Mouse (Mus musculus) CH12.LX (cell line): ENCODE results near the gene Soat1. TPM values are rescaled to one million over a fixed set of nuclear protein-coding genes. Genes with fewer than 3 reads are reported as not detected.
A peak's percentile ranks its signal among the peaks of the same experiment; 100 is the strongest.

ENCODE experiments used
- DNase-seq: peaks from one replicate; pipeline ENCODE4 v3.0.0-alpha.2; 2013; ENCODE audit errors: extremely low read depth
- H3K27ac ChIP-seq: 2 replicates; pipeline ENCODE4 v1.5.1; 2012; ENCODE audit warnings: low read depth, mild to moderate bottlenecking, control low read depth, moderate library complexity; ENCODE audit not compliant: insufficient read depth
- H3K27me3 ChIP-seq: replicated peaks from 2 replicates; pipeline ENCODE3; 2012; ENCODE audit warnings: inconsistent platforms
- H3K36me3 ChIP-seq, 2 experiments: replicated peaks in 1 of 2; 2 replicates each; pipeline versions ENCODE3 to v1.6.1; 2012; ENCODE audit warnings: inconsistent platforms in 1 of 2, low read length in 1 of 2, mild to moderate bottlenecking in 1 of 2, mixed read lengths in 1 of 2, moderate library complexity in 1 of 2; ENCODE audit not compliant: control insufficient read depth in 1 of 2, insufficient read depth in 1 of 2
- H3K4me1 ChIP-seq, 2 experiments: 2 replicates each; pipeline ENCODE4 v1.6.1; 2012; ENCODE audit warnings: inconsistent platforms in 1 of 2, moderate library complexity in 1 of 2; ENCODE audit not compliant: insufficient read depth in 2 of 2, control insufficient read depth in 1 of 2
- H3K4me2 ChIP-seq: 2 replicates; pipeline ENCODE4 v1.6.1; 2012; ENCODE audit warnings: low read depth, mild to moderate bottlenecking, control low read depth; ENCODE audit not compliant: poor library complexity, insufficient read depth, severe bottlenecking
- H3K4me3 ChIP-seq, 3 experiments: fragments of 150-350 bp in 1 of 3; sonication (generic) in 1 of 3; replicated peaks in 1 of 3; 2 replicates each; pipeline versions ENCODE3 to v1.5.1; 2011 to 2012; ENCODE audit warnings: low read depth in 2 of 3, low read length in 2 of 3, mild to moderate bottlenecking in 2 of 3, moderate library complexity in 2 of 3, control low read depth in 1 of 3, improper control_type of control experiment in 1 of 3, inconsistent platforms in 1 of 3, mixed read lengths in 1 of 3; ENCODE audit not compliant: poor library complexity in 1 of 3
- H3K79me2 ChIP-seq: replicated peaks from 2 replicates; pipeline ENCODE4 v1.6.1; 2012; ENCODE audit warnings: mild to moderate bottlenecking, moderate library complexity; ENCODE audit not compliant: control insufficient read depth, poor library complexity, insufficient read depth, severe bottlenecking; ENCODE audit errors: extremely low read depth
- H3K9ac ChIP-seq: 2 replicates; pipeline ENCODE4 v1.6.1; 2012; ENCODE audit warnings: low read depth, mild to moderate bottlenecking, control low read depth, moderate library complexity; ENCODE audit not compliant: insufficient read depth
- H3K9me3 ChIP-seq: replicated peaks from 2 replicates; pipeline ENCODE3; 2012; ENCODE audit warnings: low read length, inconsistent platforms, mixed read lengths
- CHD1 ChIP-seq: IDR thresholded peaks from 2 replicates; pipeline ENCODE4 v1.6.1; 2012; ENCODE audit warnings: low read depth, low read length, improper control_type of control experiment, inconsistent platforms
- CTCF ChIP-seq, 2 experiments: IDR thresholded peaks in 1 of 2; conservative IDR thresholded peaks in 1 of 2; 2 replicates each; pipeline ENCODE4 v1.5.1; 2011 to 2012; ENCODE audit warnings: low read depth in 2 of 2, low read length in 2 of 2, improper control_type of control experiment in 1 of 2, inconsistent platforms in 1 of 2, mild to moderate bottlenecking in 1 of 2, moderate library complexity in 1 of 2
- E2F4 ChIP-seq: IDR thresholded peaks from 2 replicates; pipeline ENCODE4 v1.6.1; 2011; ENCODE audit warnings: low read depth, low read length, improper control_type of control experiment; ENCODE audit not compliant: insufficient replicate concordance
- ELF1 ChIP-seq: IDR thresholded peaks from 2 replicates; pipeline ENCODE4 v1.6.1; 2014; ENCODE audit warnings: low read depth, mild to moderate bottlenecking, inconsistent platforms, low read length, improper control_type of control experiment
- EP300 ChIP-seq: IDR thresholded peaks from 2 replicates; pipeline ENCODE4 v1.6.1; 2011; ENCODE audit warnings: low read length, improper control_type of control experiment
- ETS1 ChIP-seq: conservative IDR thresholded peaks from 2 replicates; pipeline ENCODE4 v1.6.1; 2012; ENCODE audit warnings: low read depth, mild to moderate bottlenecking, inconsistent platforms, low read length, improper control_type of control experiment, moderate library complexity
- IRF4 ChIP-seq: IDR thresholded peaks from 2 replicates; pipeline ENCODE4 v1.6.1; 2014; ENCODE audit warnings: low read depth, mild to moderate bottlenecking, inconsistent platforms, low read length, improper control_type of control experiment
- KAT2A ChIP-seq: IDR thresholded peaks from 2 replicates; pipeline ENCODE4 v1.6.1; 2012; ENCODE audit warnings: low read length, improper control_type of control experiment, inconsistent platforms; ENCODE audit not compliant: insufficient replicate concordance
- MAFK ChIP-seq: IDR thresholded peaks from 2 replicates; pipeline ENCODE4 v1.6.1; 2011; ENCODE audit warnings: low read length, improper control_type of control experiment; ENCODE audit not compliant: insufficient replicate concordance
- MAX ChIP-seq: IDR thresholded peaks from 2 replicates; pipeline ENCODE4 v1.6.1; 2011; ENCODE audit warnings: low read length, improper control_type of control experiment
- MXI1 ChIP-seq: IDR thresholded peaks from 2 replicates; pipeline ENCODE4 v1.6.1; 2011; ENCODE audit warnings: mild to moderate bottlenecking, low read depth, low read length, improper control_type of control experiment
- MYC ChIP-seq: IDR thresholded peaks from 2 replicates; pipeline ENCODE4 v1.6.1; 2011; ENCODE audit warnings: low read depth, mild to moderate bottlenecking, improper control_type of control experiment, low read length
- NRF1 ChIP-seq: IDR thresholded peaks from 2 replicates; pipeline ENCODE4 v1.6.1; 2014; ENCODE audit warnings: low read depth, mild to moderate bottlenecking, inconsistent platforms, low read length, improper control_type of control experiment, moderate library complexity
- PAX5 ChIP-seq: IDR thresholded peaks from 2 replicates; pipeline ENCODE4 v1.6.1; 2012; ENCODE audit warnings: low read length, inconsistent platforms, mixed read lengths
- SMC3 ChIP-seq: IDR thresholded peaks from 2 replicates; pipeline ENCODE4 v1.6.1; 2011; ENCODE audit warnings: low read depth, low read length, improper control_type of control experiment
- USF2 ChIP-seq: conservative IDR thresholded peaks from 2 replicates; pipeline ENCODE4 v1.6.1; 2011; ENCODE audit warnings: low read depth, low read length, improper control_type of control experiment
- ZC3H11A ChIP-seq: IDR thresholded peaks from 2 replicates; pipeline ENCODE4 v1.6.1; 2012; ENCODE audit warnings: low read depth, mild to moderate bottlenecking, inconsistent platforms, low read length, improper control_type of control experiment
- ZMIZ1 ChIP-seq: IDR thresholded peaks from 2 replicates; pipeline ENCODE4 v1.6.1; 2012; ENCODE audit warnings: low read depth, mild to moderate bottlenecking, inconsistent platforms, low read length, improper control_type of control experiment
- ZNF384 ChIP-seq: IDR thresholded peaks from 2 replicates; pipeline ENCODE4 v1.6.1; 2012; ENCODE audit warnings: low read depth, low read length, improper control_type of control experiment, inconsistent platforms
- dilution Hi-C: fragments of 300-500 bp; cut with MboI; formaldehyde crosslinking; loops from 2 replicates; pipeline ENCODE4 v1.14.3; 2020; ENCODE audit warnings: low sequenced_read_pairs; ENCODE audit not compliant: extremely low pct_unique_long_range_greater_than_20kb, extremely low pct_ligation_motif_present
- in situ Hi-C: fragments of 300-500 bp; cut with MboI; formaldehyde crosslinking; loops from 3 replicates; pipeline ENCODE4 v1.14.3; 2019; ENCODE audit warnings: low sequenced_read_pairs, low pct_ligation_motif_present, low pct_unique_long_range_greater_than_20kb, mixed read lengths
- polyA plus RNA-seq: library from polyadenylated mRNA; unstranded; fragments of >175 nt; gene quantifications from 2 replicates; pipeline ENCODE4 v1.2.1, GENCODE M21; 2012; ENCODE audit warnings: low read depth; ENCODE audit not compliant: insufficient read length
- total RNA-seq, 2 experiments: library from RNA; depleted of rRNA; stranded (reverse); fragments of 300-350 nt in 1 of 2; fragments of >200 nt in 1 of 2; gene quantifications; 2 replicates each; pipeline ENCODE4 v1.2.3; 2012 to 2014

Soat1 gene
- total and polyA plus RNA-seq, 3 experiments = 8.6 to 13.5 (median 10.3) TPM

- Histone ChIP-seq H3K79me2 (no peaks in the 10 kb centered on the region), H3K4me3 (no peak overlapping the region), H3K9me3 (no peaks in the 10 kb centered on the region), H3K27me3 (no peaks in the 10 kb centered on the region), H3K27ac (no peak overlapping the region), H3K36me3 (peaks cover 0 to 23% of the 10 kb centered on the region in 2 experiments), H3K4me2 (no peak overlapping the region), H3K4me1 (no peaks in the 10 kb centered on the region; a peak in 1 of 4 replicates), H3K9ac (no peak overlapping the region)
- no peak for DNase-seq
- dilution Hi-C loops (no loop called here), in situ Hi-C loops (no loop called here)
- no peak for TF ChIP-seq NRF1
- no peak for TF ChIP-seq E2F4
- no peak for TF ChIP-seq SMC3
- peak; percentile 61; the same call in 1 of the 2 replicates for TF ChIP-seq MAFK
- TF ChIP-seq ETS1 = no peak
- no peak for TF ChIP-seq ZC3H11A
- no peak for TF ChIP-seq CHD1
- TF ChIP-seq IRF4 = no peak
- TF ChIP-seq MXI1 = no peak
Observed at GRCm38 (mm10) chr1:156450478-156450877, 23.7 kb downstream of the Soat1 start.

GRCm38 (mm10) chr1:156449691-156450090 lies 24.4 kb downstream of the Soat1 start:
- H3K4me2 ChIP-seq = no peak overlapping the region
- DNase-seq = no peak
- in situ Hi-C loops = no loop called here
- no peaks in the 10 kb centered on the region for H3K79me2 ChIP-seq
- no peak overlapping the region for H3K4me3 ChIP-seq
- H3K9ac ChIP-seq = no peak overlapping the region
- H3K27ac ChIP-seq = no peak overlapping the region
- H3K9me3 ChIP-seq = no peaks in the 10 kb centered on the region
- H3K27me3 ChIP-seq = no peaks in the 10 kb centered on the region
- no peak for TF ChIP-seq PAX5
- no peak for TF ChIP-seq MXI1
- no peak for TF ChIP-seq SMC3
- no peak for TF ChIP-seq ZMIZ1
- TF ChIP-seq ELF1 = no peak
- TF ChIP-seq CTCF (conservative IDR thresholded peaks at IDR 0.05 in 1 of 2, IDR thresholded peaks at IDR 0.05 in 1 of 2; ENCODE audit: low read depth in 2 of 2, low read length in 2 of 2) = no peak
- TF ChIP-seq MAFK = no peak
- TF ChIP-seq EP300 = no peak
- no peak for TF ChIP-seq IRF4
- no peak for TF ChIP-seq USF2
- no peak for TF ChIP-seq CHD1
- TF ChIP-seq ZNF384 = no peak
- no peak for TF ChIP-seq MYC
- TF ChIP-seq MAX = no peak
- TF ChIP-seq KAT2A = no peak
- no peaks in the 10 kb centered on the region for H3K4me1 ChIP-seq
- dilution Hi-C loops = no loop called here
- H3K36me3 ChIP-seq = peaks cover 0 to 26% of the 10 kb centered on the region in 2 experiments
